ENCODE assay signal across 15 mouse cellular contexts in genomic region chr15:101381758-101382157, GRCm38 (mm10). TPM values are rescaled to one million over a fixed set of nuclear protein-coding genes. Genes with fewer than 3 reads are reported as not detected.
A peak's percentile ranks its signal among the peaks of the same experiment; 100 is the strongest.
DNase-seq lines count a peak whose midpoint lies in the region; ATAC-seq and TF ChIP-seq lines count a peak whose summit lies in the region.
"Had no signal": no experiment of that assay in that cellular context is flagged by ENCODE, and none has a peak within 500 bp of the region (broad histone marks: within the 10 kb centered on the region; RNA-seq: fewer than 3 reads in every experiment).

No protein-coding gene starts in this region.

- WGBS in midbrain, embryonic 10.5 days: 64% methylated on average over 9 of the region's 9 CpGs
- 60% methylated on average over 9 of the region's 9 CpGs for WGBS in liver, embryonic 11.5 days

- no peak overlapping the region for H3K27ac ChIP-seq in midbrain, embryonic 10.5 days (replicated peaks)
- no peak overlapping the region for H3K27ac ChIP-seq in liver, embryonic 11.5 days (ENCODE audit: low read depth, low read length)
- H3K27ac ChIP-seq: liver, embryonic 12.5 days; midbrain, embryonic 13.5 days had no signal

- H3K4me3 ChIP-seq in C2C12 (ENCODE audit: insufficient read depth, poor library complexity, severe bottlenecking): peak overlapping the region; percentile 26
- H3K4me3 ChIP-seq in midbrain, embryonic 10.5 days: no peak overlapping the region
- no peak overlapping the region for H3K4me3 ChIP-seq in liver, embryonic 11.5 days (ENCODE audit: low read depth, low read length)
- H3K4me3 ChIP-seq: erythroblast, embryonic 14.5 days; liver, embryonic 12.5 days; midbrain, embryonic 13.5 days had no signal

- H3K79me3 ChIP-seq in C2C12 (ENCODE audit: low read depth): peaks cover 3% of the 10 kb centered on the region

- H3K79me2 ChIP-seq in C2C12 (ENCODE audit: control insufficient read depth, insufficient read depth): peaks cover 12% of the 10 kb centered on the region

- no peaks in the 10 kb centered on the region for H3K27me3 ChIP-seq in C2C12 (ENCODE audit: control insufficient read depth, insufficient read depth, insufficient read length)
- H3K27me3 ChIP-seq in midbrain, embryonic 10.5 days (ENCODE audit: low read depth, poor library complexity, severe bottlenecking): no peaks in the 10 kb centered on the region
- no peaks in the 10 kb centered on the region; the same call in 1 of the 2 replicates for H3K27me3 ChIP-seq in liver, embryonic 11.5 days (replicated peaks; ENCODE audit: control insufficient read depth, insufficient read depth, low read length)
- H3K27me3 ChIP-seq: midbrain, embryonic 13.5 days had no signal

- peak; percentile 74 for DNase-seq in gastrocnemius, adult 18-20 months (ENCODE audit: low spot score)
- no peak for DNase-seq in gastrocnemius, postnatal 10 days
- peak; percentile 68 for DNase-seq in kidney, postnatal 10 days
- DNase-seq in lung, postnatal 36 days: peak; percentile 94
- no peak for DNase-seq in midbrain, embryonic 10.5 days (ENCODE audit: low spot score)
- DNase-seq in liver, embryonic 11.5 days (ENCODE audit: low spot score): no peak
- DNase-seq: thymus, adult 18-20 months had no signal

- H3K4me1 ChIP-seq in midbrain, embryonic 10.5 days: peaks cover 22% of the 10 kb centered on the region
- H3K4me1 ChIP-seq in liver, embryonic 11.5 days (replicated peaks; ENCODE audit: control insufficient read depth, insufficient read depth, low read length): no peaks in the 10 kb centered on the region
- H3K4me1 ChIP-seq: liver, embryonic 12.5 days had no signal

- no peak overlapping the region for H3K4me2 ChIP-seq in liver, embryonic 11.5 days
- H3K4me2 ChIP-seq: liver, embryonic 12.5 days; midbrain, embryonic 13.5 days had no signal

- no peak for TF ChIP-seq CTCF in C2C12 (IDR thresholded peaks at IDR 0.05; ENCODE audit: control insufficient read depth, insufficient read depth, insufficient read length)

- H3K9me3 ChIP-seq in midbrain, embryonic 10.5 days (replicated peaks): no peaks in the 10 kb centered on the region
- H3K9me3 ChIP-seq in liver, embryonic 11.5 days (ENCODE audit: control insufficient read depth, low read length): no peaks in the 10 kb centered on the region
- H3K9me3 ChIP-seq: liver, embryonic 12.5 days; midbrain, embryonic 13.5 days had no signal

- ATAC-seq in liver, embryonic 11.5 days (replicated peaks; ENCODE audit: low FRiP score): no peak
- no peak for ATAC-seq in inflammation-experienced regulatory T-cells, adult 6 months
- ATAC-seq: intestine, postnatal 0 days; liver, embryonic 12.5 days; midbrain, embryonic 13.5 days had no signal

- no peak overlapping the region for H3ac ChIP-seq in C2C12 (ENCODE audit: control insufficient read depth, insufficient read length, low read depth)

- no peaks in the 10 kb centered on the region for H3K36me3 ChIP-seq in C2C12 (ENCODE audit: control insufficient read depth, insufficient read depth)
- H3K36me3 ChIP-seq in midbrain, embryonic 10.5 days: no peaks in the 10 kb centered on the region
- H3K36me3 ChIP-seq in liver, embryonic 11.5 days (ENCODE audit: control insufficient read depth, insufficient read depth, low read length): no peaks in the 10 kb centered on the region
- H3K36me3 ChIP-seq: liver, embryonic 12.5 days; midbrain, embryonic 13.5 days had no signal

- H3K9ac ChIP-seq in liver, embryonic 11.5 days (ENCODE audit: low read depth, low read length): no peak overlapping the region
- H3K9ac ChIP-seq: liver, embryonic 12.5 days; midbrain, embryonic 13.5 days had no signal

TF ChIP-seq in C2C12, 6 proteins besides CTCF, POLR2A, EP300 and RAD21:
- TF ChIP-seq MYOD1 (IDR thresholded peaks at IDR 0.05; ENCODE audit: control insufficient read depth, insufficient read length, low read depth) (peak; percentile 72), USF1 (IDR thresholded peaks at IDR 0.05; ENCODE audit: low read depth) (peak; percentile 68), MYOG (IDR thresholded peaks at IDR 0.05; ENCODE audit: control insufficient read depth, extremely low read depth, insufficient read length) (no peak), CEBPB (IDR thresholded peaks at IDR 0.05; ENCODE audit: low read depth) (no peak), MAX (IDR thresholded peaks at IDR 0.05) (peak; percentile 92), FOSL1 (IDR thresholded peaks at IDR 0.05; ENCODE audit: insufficient read depth, low read length, poor library complexity, severe bottlenecking) (no peak)
TF ChIP-seq in C2C12: peak in this region for 3.

RNA-seq across cellular contexts. Expression of gene Krt80, which starts 11.8 kb away (rescaled TPM):
- 1 to 10 TPM; 1.4 to 3.8 TPM for total RNA-seq in gastrocnemius, adult 18-20 months (2021)
- 1 to 10 TPM in 1 of 2 experiments, under 1 TPM in 1; 0.66 to 1.4 TPM for total RNA-seq in gastrocnemius, postnatal 10 days (2021)
- polyA plus RNA-seq in C2C12 (2012; fragmentation: generic; extraction: Trizol): 10.1 TPM
- 0.06 TPM in 1 of 2 replicates, not detected in the other for polyA plus RNA-seq in midbrain, embryonic 10.5 days (2016; fragmentation: Nextera tagmentation; extraction: Ambion mirVana)
- 0.23 TPM in 1 of 2 replicates, not detected in the other for polyA plus RNA-seq in liver, embryonic 11.5 days (2014; fragmentation: Nextera tagmentation; extraction: Ambion mirVana)
- under 1 TPM in 1 of 3 experiments, not detected in 2; 0.16 TPM for polyA plus RNA-seq in inflammation-experienced regulatory T-cells, adult 6 months (2017; shearing (Covaris generic))
- polyA plus RNA-seq: erythroblast, embryonic 14.5 days had no signal

RNA-seq across cellular contexts. Expression of gene Krt7, which starts 29.1 kb away (rescaled TPM):
- under 1 TPM in 1 of 2 experiments, not detected in 1; 0.14 TPM for total RNA-seq in gastrocnemius, adult 18-20 months (2021)
- under 1 TPM in 1 of 2 experiments, not detected in 1; 0.45 TPM for total RNA-seq in gastrocnemius, postnatal 10 days (2021)
- 0.04 TPM for polyA plus RNA-seq in C2C12 (2012; fragmentation: generic; extraction: Trizol)
- 9.7 and 11.4 TPM in 2 replicates for polyA plus RNA-seq in midbrain, embryonic 10.5 days (2016; fragmentation: Nextera tagmentation; extraction: Ambion mirVana)
- polyA plus RNA-seq in liver, embryonic 11.5 days (2014; fragmentation: Nextera tagmentation; extraction: Ambion mirVana): 13.3 and 13.9 TPM in 2 replicates
- under 1 TPM in 1 of 3 experiments, not detected in 2; 0.09 TPM for polyA plus RNA-seq in inflammation-experienced regulatory T-cells, adult 6 months (2017; shearing (Covaris generic))
- polyA plus RNA-seq: erythroblast, embryonic 14.5 days had no signal

RNA-seq across cellular contexts. Expression of gene Krt87, which starts 56.8 kb away (rescaled TPM):
- not detected for total RNA-seq in gastrocnemius, adult 18-20 months (2021)
- total RNA-seq in gastrocnemius, postnatal 10 days (2021): under 1 TPM; 0.11 to 0.12 TPM
- not detected for polyA plus RNA-seq in C2C12 (2012; fragmentation: generic; extraction: Trizol)
- polyA plus RNA-seq in midbrain, embryonic 10.5 days (2016; fragmentation: Nextera tagmentation; extraction: Ambion mirVana): 0.05 TPM in 1 of 2 replicates, not detected in the other
- not detected in 2 replicates for polyA plus RNA-seq in liver, embryonic 11.5 days (2014; fragmentation: Nextera tagmentation; extraction: Ambion mirVana)
- 1 to 10 TPM in 1 of 3 experiments, under 1 TPM in 2; 0.36 to 1.6 (median 0.87) TPM for polyA plus RNA-seq in inflammation-experienced regulatory T-cells, adult 6 months (2017; shearing (Covaris generic))
- total RNA-seq: heart, postnatal 14 days; neutrophil, adult 5-6 weeks had no signal
- polyA plus RNA-seq: erythroblast, embryonic 14.5 days; liver, embryonic 12.5 days had no signal

Comparison
In these comparisons a context has a peak if more than half of its experiments do, and no peak if none do; other contexts are left out.
1. DNase-seq: peak in gastrocnemius, adult 18-20 months (single experiment), kidney, postnatal 10 days (single experiment) and lung, postnatal 36 days (single experiment); none in gastrocnemius, postnatal 10 days (single experiment), midbrain, embryonic 10.5 days (single experiment) and liver, embryonic 11.5 days (single experiment).